Mouse (Mus musculus): ENCODE results near the gene Capzb.
A peak's percentile ranks its signal among the peaks of the same experiment; 100 is the strongest.

Gene Capzb

GRCm38 (mm10) chr4:139192499-139193175 lies at the start of gene Capzb:
Capzb (plus strand) TSS chr4:139192899.
- DNase-seq = peak; percentile 94

DNA sequence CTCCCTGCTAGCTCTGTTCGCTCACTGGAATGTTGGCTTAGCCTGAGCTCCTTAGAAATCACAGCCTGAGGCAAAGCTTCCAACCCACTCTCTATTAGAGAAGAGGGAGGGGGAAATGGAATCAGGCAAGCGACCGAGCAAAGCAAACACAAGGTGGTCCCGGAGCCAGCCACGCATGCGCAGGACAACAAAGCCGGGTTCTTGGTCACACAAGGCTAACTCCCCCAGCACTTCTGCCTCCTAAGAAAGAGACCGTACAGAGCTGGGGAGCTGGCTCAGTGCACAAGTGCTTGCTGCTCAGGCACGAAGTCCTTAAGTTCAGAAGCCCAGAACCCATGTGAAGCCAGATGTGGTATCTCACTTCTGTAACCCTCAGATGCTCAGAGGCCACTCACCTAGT lies 49.7 kb upstream of the Capzb start:
- no peak for DNase-seq

DNA sequence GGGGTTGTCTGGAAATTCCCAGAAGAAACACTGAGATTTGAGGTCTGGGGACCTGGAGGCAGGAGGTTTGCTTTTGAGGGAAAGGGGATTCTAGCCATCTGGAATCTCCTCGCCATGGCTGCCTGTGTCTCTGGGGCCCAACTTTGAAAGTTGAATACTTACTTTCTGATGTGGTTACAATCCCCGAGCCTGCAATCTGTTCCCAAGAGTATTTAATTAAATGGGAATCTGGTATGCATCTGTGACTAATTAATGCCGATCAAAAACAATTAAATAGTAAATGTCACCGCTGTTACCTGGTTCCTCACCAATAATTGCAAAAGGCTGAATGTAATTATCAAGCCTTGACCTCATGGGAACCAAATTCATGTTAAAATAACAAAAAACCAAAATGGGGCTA lies 48.1 kb upstream of the Capzb start:
- no peak for DNase-seq

GRCm38 (mm10) chr4:139145156-139145555 lies 47.5 kb upstream of the Capzb start:
- DNase-seq = no peak

DNA sequence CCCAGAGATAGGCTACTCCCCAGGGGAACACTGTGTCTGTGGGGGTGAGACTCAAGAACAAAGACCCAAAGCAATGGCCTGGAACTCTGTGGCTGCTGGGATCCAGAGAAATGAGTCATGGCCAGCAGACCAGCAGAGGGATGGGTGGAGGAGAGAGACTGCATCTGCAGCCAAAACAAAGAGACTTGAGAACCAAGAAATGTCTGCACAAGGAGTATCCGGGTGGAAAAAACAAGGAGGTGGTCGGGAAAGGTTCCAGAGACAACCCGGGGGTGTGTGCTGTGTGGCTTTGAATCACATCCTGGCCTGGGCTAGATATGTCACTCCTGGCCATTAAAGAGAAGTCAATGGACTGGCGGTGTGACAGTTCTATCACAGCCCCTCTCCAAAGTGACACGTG lies 45.9 kb upstream of the Capzb start:
- DNase-seq = no peak

DNA sequence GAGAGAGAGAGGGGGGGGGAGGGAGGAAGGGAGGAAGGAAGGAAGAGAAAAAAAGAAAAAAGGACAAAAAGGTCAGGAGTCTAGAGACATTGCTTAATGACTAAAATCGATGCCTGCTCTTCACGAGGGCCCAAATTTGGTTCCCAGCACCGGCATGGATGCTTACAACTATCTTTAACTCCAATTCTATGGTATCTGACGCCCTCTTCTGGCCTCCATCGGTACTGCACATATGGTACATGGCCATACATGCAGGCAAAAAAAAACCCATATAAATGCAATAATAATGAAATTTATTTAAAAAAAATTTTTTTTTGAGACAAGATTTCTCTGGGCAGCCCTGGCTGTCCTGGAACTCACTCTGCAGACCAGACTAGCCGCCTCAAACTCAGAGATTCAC lies 41.3 kb upstream of the Capzb start:
- no peak for DNase-seq

- DNase-seq = no peak
These were observed 38.0 kb upstream of the Capzb start for GRCm38 (mm10) chr4:139154576-139155307.

DNA sequence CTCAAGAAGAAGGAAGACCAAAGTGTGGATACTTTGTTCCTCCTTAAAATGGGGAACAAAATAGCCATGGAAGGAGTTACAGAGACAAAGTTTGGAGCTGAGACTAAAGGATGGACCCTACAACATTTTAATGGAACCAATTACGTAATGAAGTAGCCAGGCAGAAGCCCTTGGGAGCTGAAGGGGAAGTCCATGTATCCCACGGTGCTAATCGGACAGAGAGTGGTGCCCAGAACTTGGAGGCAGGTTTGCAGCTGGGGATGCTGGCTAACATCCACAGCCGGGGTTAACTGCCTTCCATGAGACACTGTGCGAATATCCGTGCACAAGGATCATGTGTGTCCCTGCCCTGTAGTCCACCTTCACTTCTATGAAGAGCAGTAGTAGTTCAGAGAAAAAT lies 36.2 kb upstream of the Capzb start:
- DNase-seq = no peak

- no peak for DNase-seq
These were observed 34.3 kb upstream of the Capzb start for GRCm38 (mm10) chr4:139158350-139158749.

- DNase-seq = no peak
These were observed 31.6 kb upstream of the Capzb start for GRCm38 (mm10) chr4:139161076-139161475.

DNA sequence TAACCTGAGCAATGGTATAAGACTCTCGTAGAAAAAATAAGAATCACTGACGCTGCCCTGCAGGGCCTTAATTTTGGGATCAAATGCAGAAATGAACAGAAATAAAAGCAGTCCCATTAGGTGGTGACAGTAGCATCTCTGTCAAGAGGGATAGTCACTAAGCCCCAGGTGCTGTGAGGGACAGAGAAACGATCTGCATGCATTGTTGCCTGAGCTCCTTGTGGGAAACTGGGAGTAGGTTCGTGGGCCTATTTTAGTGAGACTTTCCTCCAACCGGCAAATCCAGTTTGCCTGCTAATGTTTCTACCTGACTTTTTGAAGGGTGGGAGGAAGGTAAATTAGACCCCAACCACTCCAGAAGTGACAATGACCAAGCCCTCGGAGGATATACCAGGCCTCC lies 28.6 kb upstream of the Capzb start:
- no peak for DNase-seq

GRCm38 (mm10) chr4:139165259-139165658 lies 27.4 kb upstream of the Capzb start:
- no peak for DNase-seq

GRCm38 (mm10) chr4:139166244-139166643 lies 26.5 kb upstream of the Capzb start:
- no peak for DNase-seq

- DNase-seq = no peak
These were observed 25.6 kb upstream of the Capzb start for GRCm38 (mm10) chr4:139167107-139167506.

GRCm38 (mm10) chr4:139168985-139169747 lies 23.5 kb upstream of the Capzb start:
- DNase-seq = peak; percentile 24

- DNase-seq = no peak
These were observed 22.9 kb upstream of the Capzb start for GRCm38 (mm10) chr4:139169748-139170279.

- peak; percentile 86 for DNase-seq
These were observed 17.4 kb upstream of the Capzb start for GRCm38 (mm10) chr4:139175061-139175971.

- peak; percentile 49 for DNase-seq
These were observed 16.7 kb upstream of the Capzb start for GRCm38 (mm10) chr4:139176023-139176422.

GRCm38 (mm10) chr4:139177921-139178320 lies 14.8 kb upstream of the Capzb start:
- DNase-seq = no peak

DNA sequence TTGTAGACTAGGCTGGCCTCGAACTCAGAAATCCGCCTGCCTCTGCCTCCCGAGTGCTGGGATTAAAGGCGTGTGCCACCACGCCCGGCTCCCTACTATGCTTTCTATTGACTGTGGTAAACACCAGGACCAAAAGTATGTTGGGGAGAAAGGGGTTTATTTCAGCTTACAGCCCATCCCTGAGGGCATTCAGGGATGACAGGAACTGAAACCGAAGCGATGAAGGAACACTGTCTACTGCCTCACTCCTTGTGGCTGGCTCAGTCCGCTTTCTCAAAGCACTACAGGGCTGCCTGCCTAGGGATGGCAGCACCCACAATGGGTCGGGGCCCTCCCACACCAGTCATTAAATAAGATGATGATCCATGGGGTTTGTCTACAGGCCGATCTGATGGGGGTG lies 14.3 kb upstream of the Capzb start:
- no peak for DNase-seq

DNA sequence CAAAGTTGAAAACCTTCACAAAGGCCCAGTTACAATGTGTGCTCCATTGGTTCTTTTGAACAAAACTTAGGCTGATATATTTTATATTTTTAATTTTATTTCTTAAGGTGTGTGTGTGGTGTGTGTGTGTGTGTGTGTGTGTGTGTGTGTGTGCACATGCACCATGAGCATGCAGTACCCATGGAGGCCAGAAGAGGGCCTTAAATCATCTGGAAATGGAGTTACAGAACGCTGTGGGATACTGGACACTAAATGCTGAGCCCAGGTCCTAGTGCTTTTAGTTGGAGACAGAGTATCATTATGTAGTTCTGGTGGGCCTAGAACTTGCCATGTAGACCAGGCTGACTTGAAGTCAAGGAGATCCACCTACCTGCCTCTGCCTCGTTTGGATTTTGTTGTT lies 13.5 kb upstream of the Capzb start:
- DNase-seq = no peak
